Mouse (Mus musculus) cerebellum, adult 9-10 months (tissue): ENCODE results near the gene Cyp4v3.
"Not testable (repeated sequence)": the region's sequence is repeated elsewhere in the genome, so short reads cannot be mapped to it uniquely, and the experiment has no call there.

Source experiments
- DNase-seq: peaks from one replicate; pipeline ENCODE4 v3.0.0; 2022

Gene Cyp4v3

DNA sequence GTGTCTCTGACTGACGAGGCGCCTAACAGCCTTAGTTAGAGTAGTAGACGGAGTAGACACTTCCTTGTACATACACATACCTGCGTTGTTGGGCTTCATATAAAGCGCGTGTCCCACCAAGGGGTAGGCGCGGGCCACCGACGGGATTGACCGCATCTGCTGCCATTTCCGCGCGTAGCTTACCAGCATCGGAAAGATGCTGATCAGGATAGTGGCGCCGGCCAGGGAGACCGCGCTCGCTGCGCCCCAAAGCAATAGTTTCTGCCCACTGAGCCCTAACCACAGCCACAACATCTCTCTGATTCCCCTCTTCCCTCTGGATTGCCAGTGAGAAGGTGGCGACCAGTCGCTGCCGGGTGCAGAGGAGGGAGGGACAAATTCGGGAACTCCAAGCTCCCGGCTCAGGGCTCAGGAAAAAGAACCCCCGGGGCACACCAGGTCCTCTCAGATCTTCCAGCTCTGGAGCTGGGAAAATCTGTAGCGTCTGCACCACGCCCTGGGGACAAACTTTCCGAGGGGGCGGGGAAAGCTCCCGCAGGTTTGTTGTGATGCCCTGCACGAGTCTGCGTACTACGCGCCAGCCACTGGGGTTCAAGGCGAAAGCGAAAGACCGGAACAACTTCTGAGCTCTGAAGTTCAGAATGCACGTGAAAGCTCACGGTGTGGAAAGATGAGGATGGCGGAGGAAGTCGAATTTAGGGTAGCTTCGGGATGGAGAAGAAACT lies at the start of gene Cyp4v3:
Gene Cyp4v3 (minus strand): TSS at position 532 of the 725 bp plus-strand sequence.
- DNase-seq, result no peak

GRCm38 (mm10) chr8:45381963-45382347 lies 48.9 kb upstream of the Cyp4v3 start, which contains the start of gene Fam149a:
Gene Fam149a (minus strand): TSS chr8:45382291.
- DNase-seq, result no peak

DNA sequence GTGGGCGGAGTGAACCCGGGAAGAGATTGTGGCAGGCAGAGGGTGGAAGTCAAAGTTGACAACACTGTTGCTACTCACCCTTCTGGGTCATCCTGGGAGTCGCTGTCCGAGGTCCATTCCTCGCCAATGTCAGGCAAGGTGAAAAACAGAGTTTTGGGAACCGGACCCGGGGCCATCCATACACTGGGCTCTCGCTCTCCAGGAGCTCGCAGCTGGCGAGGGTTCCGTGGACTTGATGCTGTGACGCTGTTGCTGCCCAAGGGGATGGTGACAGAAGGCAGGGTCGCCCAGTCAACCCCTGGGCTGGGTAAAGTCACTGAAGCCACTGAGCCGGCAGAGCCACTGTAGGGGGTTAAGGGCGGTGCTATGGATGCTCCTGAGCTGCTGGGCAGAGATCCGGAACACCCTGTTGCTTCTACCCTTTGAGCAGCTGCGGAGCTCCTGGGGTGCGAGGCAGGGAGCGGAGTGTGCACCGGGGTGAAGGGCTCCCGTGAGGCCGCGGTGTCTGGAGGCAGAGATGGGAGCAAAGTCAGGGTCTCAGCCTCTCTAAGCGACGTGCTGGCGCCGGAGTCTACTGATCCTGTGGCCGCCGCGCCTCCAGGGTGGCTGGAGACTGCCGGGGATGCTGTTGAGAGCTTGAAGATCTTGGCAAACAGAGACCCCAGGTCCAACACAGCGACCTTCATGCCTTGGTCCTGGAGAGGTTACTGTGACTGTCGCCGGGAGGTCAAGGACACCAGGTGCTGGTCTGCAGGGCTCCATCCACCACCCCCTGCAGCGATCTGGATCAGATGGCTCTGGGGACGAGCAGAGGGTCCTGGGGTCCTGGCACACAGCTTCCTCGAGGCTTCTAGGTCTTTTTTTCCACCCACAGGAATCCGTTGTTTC lies 48.3 kb upstream of the Cyp4v3 start:
- DNase-seq, result no peak

- DNase-seq, result no peak
Measured at GRCm38 (mm10) chr8:45380598-45380997, 47.6 kb upstream of the Cyp4v3 start.

- no peak for DNase-seq
Measured at GRCm38 (mm10) chr8:45374071-45374470, 41.1 kb upstream of the Cyp4v3 start.

DNA sequence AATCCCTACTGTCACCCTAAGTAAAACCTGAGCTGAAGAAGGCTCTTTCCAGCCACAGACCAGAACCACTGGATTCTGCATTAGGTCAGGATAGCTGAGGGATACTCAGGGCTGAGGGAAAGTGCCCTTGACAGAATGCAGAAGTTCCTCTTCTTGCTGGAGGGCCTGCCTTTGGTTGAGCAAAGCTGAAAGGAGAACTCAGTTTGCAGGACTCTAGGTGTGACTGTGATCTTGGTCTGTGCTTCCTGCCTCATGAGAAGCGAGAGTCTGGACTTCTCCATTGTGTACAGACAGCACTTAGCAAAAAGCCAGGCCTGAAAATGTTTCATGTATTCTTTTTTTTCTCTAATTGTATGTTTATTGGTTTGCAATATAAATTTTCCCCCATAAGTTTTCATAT lies 34.1 kb upstream of the Cyp4v3 start:
- DNase-seq, result no peak

- DNase-seq, result no peak
Measured at GRCm38 (mm10) chr8:45363220-45363619, 30.2 kb upstream of the Cyp4v3 start.

- DNase-seq, result no peak
Measured at GRCm38 (mm10) chr8:45362323-45362722, 29.3 kb upstream of the Cyp4v3 start.

- peak; percentile 50 for DNase-seq
Measured at GRCm38 (mm10) chr8:45359091-45359605, 26.1 kb upstream of the Cyp4v3 start.

DNA sequence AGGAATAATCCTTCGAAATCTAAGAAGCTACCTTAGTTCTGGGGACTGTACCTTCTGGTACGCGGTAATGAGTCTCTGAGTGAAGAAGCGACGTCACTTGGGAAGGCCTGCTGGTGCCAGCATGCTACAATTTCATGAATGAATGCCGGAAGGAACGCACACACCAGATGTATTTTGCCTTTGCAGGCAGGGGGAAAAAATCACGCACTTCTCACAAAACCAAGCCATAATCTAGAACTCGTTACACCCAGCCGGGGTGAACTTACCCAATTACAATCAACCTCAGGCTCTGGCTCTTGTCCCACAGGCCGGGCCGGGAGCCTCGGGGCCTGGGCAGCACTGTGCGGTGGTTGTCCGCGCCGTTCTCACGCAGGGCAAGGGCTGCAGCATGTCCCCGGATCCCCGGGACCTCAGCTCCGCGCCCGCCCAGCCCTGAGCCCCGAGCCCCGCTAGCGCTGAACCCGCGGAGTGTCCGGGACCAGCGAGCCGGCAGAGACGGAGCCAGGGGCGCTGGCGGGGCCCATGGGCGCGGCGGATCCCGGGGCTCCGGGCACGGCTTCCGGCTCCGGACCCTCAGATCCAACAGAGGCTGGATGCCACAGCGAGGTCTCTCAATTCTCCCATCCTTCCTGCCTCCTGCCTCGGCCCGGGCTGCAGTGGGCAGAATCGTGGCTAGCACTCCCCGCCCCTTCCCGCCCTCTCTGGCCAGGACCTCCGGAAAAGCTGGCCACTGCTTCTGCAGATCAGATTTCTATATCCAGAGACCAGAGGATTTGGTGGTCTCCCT lies 25.3 kb upstream of the Cyp4v3 start:
- DNase-seq, result peak; percentile 52

GRCm38 (mm10) chr8:45355809-45356208 lies 22.8 kb upstream of the Cyp4v3 start:
- DNase-seq, result no peak

GRCm38 (mm10) chr8:45345031-45345430 lies 12.0 kb upstream of the Cyp4v3 start:
- DNase-seq, result peak; percentile 68

- DNase-seq, result no peak
Measured at GRCm38 (mm10) chr8:45344298-45344697, 11.3 kb upstream of the Cyp4v3 start.

DNA sequence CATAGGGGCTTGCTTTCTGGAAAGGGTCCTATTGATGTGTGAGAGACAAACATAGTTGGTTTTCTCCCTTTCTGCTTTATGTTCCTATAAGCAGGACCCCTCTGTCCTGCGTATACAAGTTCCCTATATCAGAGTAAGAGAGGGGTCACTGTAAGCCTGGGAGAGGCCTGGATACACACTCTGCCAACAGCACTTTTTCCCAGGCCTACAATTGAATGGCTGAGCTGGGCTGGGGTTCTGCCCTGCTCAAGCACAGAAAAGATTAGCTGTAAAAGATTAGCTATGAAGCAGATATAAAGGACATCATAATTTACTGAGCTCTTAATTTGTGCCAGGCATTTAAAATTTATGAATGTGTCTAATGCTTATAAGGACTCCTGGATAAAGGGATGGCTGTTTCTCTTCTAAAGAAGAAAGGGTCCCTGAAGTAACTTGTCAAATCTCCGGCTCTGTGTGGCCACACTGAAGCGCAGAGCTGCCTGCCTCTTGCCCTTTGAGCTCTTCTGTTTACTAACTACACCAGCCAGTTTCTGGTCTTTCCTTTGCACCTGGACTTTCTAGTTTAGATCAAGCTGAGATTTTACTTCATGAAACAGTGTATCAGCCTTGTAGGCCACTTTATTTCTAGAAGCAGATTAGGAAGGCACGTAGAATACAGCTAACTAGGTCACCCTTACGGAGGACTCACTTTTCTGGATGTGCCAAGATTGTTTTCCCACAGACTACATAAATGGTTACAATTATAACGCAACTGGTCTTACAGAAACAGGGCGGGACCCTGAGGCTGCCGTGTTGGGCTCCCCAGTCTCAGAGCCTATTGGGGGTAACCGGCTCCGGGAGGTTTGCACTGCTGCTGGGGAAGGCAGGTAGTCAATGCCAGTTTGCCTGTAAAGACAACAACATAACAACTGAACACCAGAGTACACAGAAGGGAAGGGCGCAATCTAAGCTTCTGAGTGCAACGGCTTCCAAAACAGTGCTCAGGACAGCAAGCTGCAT lies 8.9 kb upstream of the Cyp4v3 start:
- no peak for DNase-seq

- no peak for DNase-seq
Measured at GRCm38 (mm10) chr8:45333493-45333892, 477 bp upstream of the Cyp4v3 start.

DNA sequence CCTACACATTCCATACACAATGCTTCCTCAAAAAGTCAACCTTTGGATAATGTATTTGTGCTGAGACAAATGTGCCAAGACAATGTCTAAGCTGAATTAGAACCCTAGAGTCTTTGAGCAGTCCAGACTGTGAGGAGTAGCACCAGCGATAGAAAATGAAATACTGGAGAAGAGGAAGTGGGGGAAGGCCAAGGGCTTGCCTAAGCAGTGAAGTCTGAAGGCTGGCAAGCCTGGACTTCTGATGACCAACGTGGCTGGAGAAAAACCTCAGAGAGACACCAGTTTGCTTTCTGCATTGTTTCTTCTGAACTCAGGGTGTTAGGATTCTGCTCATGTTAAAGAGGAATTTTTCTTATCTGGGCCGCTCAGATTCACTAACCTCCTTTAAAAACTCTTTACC lies 2.2 kb downstream of the Cyp4v3 start:
- DNase-seq, result no peak

DNA sequence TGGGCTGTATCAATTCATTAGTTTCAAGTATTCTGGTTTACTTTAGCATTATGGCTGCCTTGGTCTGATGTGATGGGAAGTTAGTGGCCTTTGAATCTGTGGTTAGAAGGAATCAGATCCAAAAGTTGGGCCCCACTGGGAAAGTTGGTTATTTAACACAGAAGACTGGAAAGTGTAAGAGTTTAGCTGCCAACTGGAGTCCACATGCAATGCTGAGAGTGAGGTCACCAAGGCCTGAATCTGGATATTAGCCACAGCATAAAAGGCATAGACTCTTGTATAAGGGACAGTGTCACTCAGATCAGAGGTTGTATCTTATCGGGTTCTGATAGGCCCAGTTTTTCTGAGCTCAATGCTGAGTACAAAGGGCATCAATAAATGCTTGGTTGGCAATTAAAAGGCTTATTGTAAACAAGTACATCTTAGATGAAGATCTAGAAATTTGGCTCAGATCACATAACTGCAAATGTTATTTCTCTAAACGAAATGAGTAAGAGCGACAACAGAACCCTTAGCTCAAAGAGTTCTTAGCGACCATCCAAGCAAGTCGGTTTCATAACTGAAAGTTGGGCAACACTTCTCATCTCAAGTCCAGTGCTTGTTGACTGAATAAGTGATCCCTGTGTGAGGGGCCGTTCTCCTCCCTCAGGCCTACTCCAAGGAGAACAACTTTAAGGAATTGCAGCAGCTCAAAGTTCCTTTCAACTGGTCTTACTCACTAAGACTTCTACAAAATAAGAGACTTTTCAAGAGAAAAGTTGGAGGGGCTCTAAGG lies 3.6 kb downstream of the Cyp4v3 start:
- DNase-seq, result no peak

DNA sequence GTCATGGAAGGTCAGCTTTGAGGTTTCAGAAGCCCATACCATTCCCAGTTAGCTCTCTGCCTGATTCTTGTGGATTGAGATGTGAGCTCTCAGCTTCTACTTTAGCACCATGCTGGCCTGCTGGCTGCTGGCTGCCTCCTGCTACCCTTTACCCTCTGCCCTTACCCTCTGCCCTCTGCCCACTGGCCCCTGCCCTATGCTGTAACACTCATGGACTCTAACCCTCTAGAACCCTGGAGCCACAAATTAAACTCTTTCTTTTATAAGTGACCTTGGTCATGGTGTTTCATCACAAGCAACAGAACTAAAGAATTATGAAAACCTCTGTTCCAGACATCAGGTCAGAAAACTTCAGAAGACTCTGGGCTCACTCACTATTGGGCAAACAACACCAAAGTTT lies 5.9 kb downstream of the Cyp4v3 start:
- DNase-seq, result not testable (repeated sequence)

- DNase-seq, result no peak
Measured at GRCm38 (mm10) chr8:45324151-45324550, 8.9 kb downstream of the Cyp4v3 start.

DNA sequence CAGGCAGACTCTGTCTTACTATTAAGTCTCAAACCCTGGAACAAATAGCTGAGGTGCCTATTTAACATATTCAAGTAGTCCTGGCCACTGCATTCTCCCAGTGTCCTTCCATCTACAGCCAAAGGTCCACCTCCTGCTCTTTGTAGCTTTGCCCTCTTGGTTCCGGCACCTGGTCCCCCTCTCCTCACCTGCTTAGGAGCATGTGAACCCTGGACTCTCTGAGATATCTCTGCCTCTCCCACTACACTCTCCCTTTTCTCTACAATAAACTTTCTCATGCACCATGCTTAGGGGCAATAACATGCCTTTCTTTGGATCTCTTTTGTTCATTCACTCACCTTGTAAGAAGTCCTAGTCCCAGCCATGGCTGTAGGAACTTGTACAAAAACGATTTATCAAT lies 11.7 kb downstream of the Cyp4v3 start:
- no peak for DNase-seq

- DNase-seq, result no peak
Measured at GRCm38 (mm10) chr8:45320930-45321329, 12.1 kb downstream of the Cyp4v3 start.
